Mouse (Mus musculus) MEL (cell line): Measurements from ENCODE around the gene Tnk2. TPM values are rescaled to one million over a fixed set of nuclear protein-coding genes. Genes with fewer than 3 reads are reported as not detected.

Experiments
- DNase-seq: peaks from one replicate; pipeline ENCODE4 v3.0.0; 2011; ENCODE audit warnings: low read depth, low spot score
- H3K27ac ChIP-seq: 2 replicates; pipeline ENCODE4 v1.5.1; 2012; ENCODE audit warnings: low read depth, mild to moderate bottlenecking, control low read depth, low read length, moderate library complexity; ENCODE audit not compliant: control insufficient read depth
- H3K27me3 ChIP-seq, 2 experiments: fragments of 150-350 bp in 1 of 2; sonication (generic) in 1 of 2; 2 replicates each; pipeline ENCODE4 v1.6.1; 2012; ENCODE audit warnings: low read length in 2 of 2, mild to moderate bottlenecking in 2 of 2, improper control_type of control experiment in 1 of 2, moderate library complexity in 1 of 2; ENCODE audit not compliant: insufficient read depth in 2 of 2, control insufficient read depth in 1 of 2
- H3K36me3 ChIP-seq, 2 experiments: 2 replicates each; pipeline ENCODE4 v1.6.1; 2012 to 2014; ENCODE audit warnings: low read length in 2 of 2, improper control_type of control experiment in 1 of 2, inconsistent platforms in 1 of 2, mild to moderate bottlenecking in 1 of 2; ENCODE audit not compliant: insufficient read depth in 2 of 2, control insufficient read depth in 1 of 2
- H3K4me1 ChIP-seq, 2 experiments: fragments of 150-350 bp in 1 of 2; sonication (generic) in 1 of 2; 2 replicates each; pipeline ENCODE4 v1.6.1; 2012; ENCODE audit warnings: low read length in 2 of 2, improper control_type of control experiment in 1 of 2, mild to moderate bottlenecking in 1 of 2; ENCODE audit not compliant: insufficient read depth in 2 of 2, control insufficient read depth in 1 of 2
- H3K4me3 ChIP-seq, 2 experiments: fragments of 150-350 bp in 1 of 2; sonication (generic) in 1 of 2; 2 replicates each; pipeline ENCODE4 v1.5.1; 2012; ENCODE audit warnings: low read depth in 2 of 2, low read length in 2 of 2, mild to moderate bottlenecking in 2 of 2, moderate library complexity in 2 of 2, control low read depth in 1 of 2, improper control_type of control experiment in 1 of 2; ENCODE audit not compliant: control insufficient read depth in 1 of 2, insufficient read depth in 1 of 2
- H3K79me2 ChIP-seq: 2 replicates; pipeline ENCODE4 v1.6.1; 2012; ENCODE audit warnings: mild to moderate bottlenecking, low read length, moderate library complexity; ENCODE audit not compliant: control insufficient read depth, poor library complexity, insufficient read depth
- H3K9ac ChIP-seq: 2 replicates; pipeline ENCODE4 v1.6.1; 2012; ENCODE audit warnings: low read depth, mild to moderate bottlenecking, control low read depth, low read length, moderate library complexity; ENCODE audit not compliant: control insufficient read depth, poor library complexity, severe bottlenecking
- H3K9me3 ChIP-seq: fragments of 150-350 bp; sonication (generic); replicated peaks from 2 replicates; pipeline ENCODE4 v1.6.1; 2012; ENCODE audit warnings: mild to moderate bottlenecking, low read length, improper control_type of control experiment, moderate library complexity; ENCODE audit not compliant: insufficient read depth
- BHLHE40 ChIP-seq: IDR thresholded peaks from 2 replicates; pipeline ENCODE4 v1.6.1; 2012; ENCODE audit warnings: low read depth, mild to moderate bottlenecking, inconsistent platforms, low read length, improper control_type of control experiment, borderline replicate concordance
- CTCF ChIP-seq, 3 experiments: IDR thresholded peaks in 2 of 3; conservative IDR thresholded peaks in 1 of 3; 2 replicates each; pipeline ENCODE4 v1.5.1; 2011 to 2012; ENCODE audit warnings: low read length in 3 of 3, low read depth in 2 of 3, mild to moderate bottlenecking in 2 of 3, improper control_type of control experiment in 1 of 3, inconsistent platforms in 1 of 3, mixed read lengths in 1 of 3, moderate library complexity in 1 of 3; ENCODE audit not compliant: control insufficient read depth in 1 of 3, insufficient read depth in 1 of 3, poor library complexity in 1 of 3, severe bottlenecking in 1 of 3
- E2F4 ChIP-seq: IDR thresholded peaks from 2 replicates; pipeline ENCODE4 v1.6.1; 2011; ENCODE audit warnings: low read depth, low read length, improper control_type of control experiment, borderline replicate concordance
- ELF1 ChIP-seq: IDR thresholded peaks from 2 replicates; pipeline ENCODE4 v1.6.1; 2014; ENCODE audit warnings: low read depth, mild to moderate bottlenecking, inconsistent platforms, low read length, improper control_type of control experiment, moderate library complexity
- EP300 ChIP-seq, 2 experiments: IDR thresholded peaks; 2 replicates each; pipeline ENCODE4 v1.6.1; 2011; ENCODE audit warnings: improper control_type of control experiment in 2 of 2, low read length in 2 of 2, low read depth in 1 of 2, mild to moderate bottlenecking in 1 of 2
- ETS1 ChIP-seq: IDR thresholded peaks from 2 replicates; pipeline ENCODE4 v1.6.1; 2012; ENCODE audit warnings: low read depth, mild to moderate bottlenecking, inconsistent platforms, low read length, improper control_type of control experiment, moderate library complexity
- GATA1 ChIP-seq: IDR thresholded peaks from 2 replicates; pipeline ENCODE4 v1.6.1; 2011; ENCODE audit warnings: low read depth, low read length, improper control_type of control experiment
- HCFC1 ChIP-seq: IDR thresholded peaks from 2 replicates; pipeline ENCODE4 v1.6.1; 2012; ENCODE audit warnings: low read depth, mild to moderate bottlenecking, inconsistent platforms, low read length, improper control_type of control experiment, moderate library complexity
- JUND ChIP-seq: IDR thresholded peaks from 2 replicates; pipeline ENCODE4 v1.6.1; 2011; ENCODE audit warnings: low read depth, mild to moderate bottlenecking, improper control_type of control experiment, low read length
- KAT2A ChIP-seq: conservative IDR thresholded peaks from 2 replicates; pipeline ENCODE4 v1.6.1; 2012; ENCODE audit warnings: low read depth, low read length, improper control_type of control experiment, inconsistent platforms
- MAX ChIP-seq: IDR thresholded peaks from 2 replicates; pipeline ENCODE4 v1.6.1; 2011; ENCODE audit warnings: low read length, improper control_type of control experiment
- MAZ ChIP-seq: IDR thresholded peaks from 2 replicates; pipeline ENCODE4 v1.6.1; 2012; ENCODE audit warnings: low read depth, mild to moderate bottlenecking, inconsistent platforms, low read length, improper control_type of control experiment
- MEF2A ChIP-seq: IDR thresholded peaks from 2 replicates; pipeline ENCODE4 v1.6.1; 2014; ENCODE audit warnings: low read depth, mild to moderate bottlenecking, inconsistent platforms, low read length, improper control_type of control experiment; ENCODE audit not compliant: poor library complexity, insufficient replicate concordance, severe bottlenecking; ENCODE audit errors: extremely low read depth
- MXI1 ChIP-seq: IDR thresholded peaks from 2 replicates; pipeline ENCODE4 v1.6.1; 2011; ENCODE audit warnings: mild to moderate bottlenecking, low read depth, low read length, improper control_type of control experiment
- MYC ChIP-seq: IDR thresholded peaks from 2 replicates; pipeline ENCODE4 v1.6.1; 2011; ENCODE audit warnings: low read depth, mild to moderate bottlenecking, low read length, improper control_type of control experiment, moderate library complexity
- NRF1 ChIP-seq: IDR thresholded peaks from 2 replicates; pipeline ENCODE4 v1.6.1; 2014; ENCODE audit warnings: low read depth, mild to moderate bottlenecking, inconsistent platforms, low read length, improper control_type of control experiment, moderate library complexity; ENCODE audit not compliant: poor library complexity, insufficient read depth, severe bottlenecking
- POLR2AphosphoS2 ChIP-seq: IDR thresholded peaks from 2 replicates; pipeline ENCODE4 v1.6.1; 2011; ENCODE audit warnings: low read length, improper control_type of control experiment
- POLR2AphosphoS5 ChIP-seq: IDR thresholded peaks from 2 replicates; pipeline ENCODE4 v1.6.1; 2012; ENCODE audit warnings: low read depth, borderline replicate concordance, mild to moderate bottlenecking, inconsistent platforms, low read length, moderate library complexity, mixed read lengths
- RAD21 ChIP-seq: IDR thresholded peaks from 2 replicates; pipeline ENCODE4 v1.6.1; 2011; ENCODE audit warnings: mild to moderate bottlenecking, low read depth, low read length, improper control_type of control experiment
- SMC3 ChIP-seq: IDR thresholded peaks from 2 replicates; pipeline ENCODE4 v1.6.1; 2011; ENCODE audit warnings: low read depth, low read length, improper control_type of control experiment
- TAL1 ChIP-seq: IDR thresholded peaks from 2 replicates; pipeline ENCODE4 v1.6.1; 2012; ENCODE audit warnings: mild to moderate bottlenecking, inconsistent platforms, low read length, moderate library complexity, mixed read lengths
- TBP ChIP-seq: IDR thresholded peaks from 2 replicates; pipeline ENCODE4 v1.8.0; 2011; ENCODE audit warnings: low read depth, low read length, improper control_type of control experiment
- TCF12 ChIP-seq: IDR thresholded peaks from 2 replicates; pipeline ENCODE4 v1.6.1; 2014; ENCODE audit warnings: low read depth, mild to moderate bottlenecking, inconsistent platforms, low read length, improper control_type of control experiment, moderate library complexity
- USF1 ChIP-seq: IDR thresholded peaks from 2 replicates; pipeline ENCODE4 v1.6.1; 2014; ENCODE audit warnings: low read depth, mild to moderate bottlenecking, inconsistent platforms, low read length, improper control_type of control experiment, moderate library complexity
- ZC3H11A ChIP-seq: IDR thresholded peaks from 2 replicates; pipeline ENCODE4 v1.6.1; 2012; ENCODE audit warnings: low read depth, mild to moderate bottlenecking, inconsistent platforms, low read length, improper control_type of control experiment
- ZNF384 ChIP-seq: IDR thresholded peaks from 2 replicates; pipeline ENCODE4 v1.6.1; 2012; ENCODE audit warnings: low read depth, mild to moderate bottlenecking, inconsistent platforms, low read length, improper control_type of control experiment
- polyA plus RNA-seq, 2 experiments: library from polyadenylated mRNA; stranded (reverse) in 1 of 2; unstranded in 1 of 2; fragments of >175 nt in 1 of 2; fragments of >200 nt in 1 of 2; gene quantifications; 2 replicates each; pipeline versions ENCODE4 v1.2.1 to v1.2.4; 2012; ENCODE audit warnings: low replicate concordance in 2 of 2, low read depth in 1 of 2; ENCODE audit not compliant: insufficient read length in 2 of 2, insufficient read depth in 1 of 2, missing spikeins in 1 of 2
- total RNA-seq: library from RNA; depleted of rRNA; stranded (reverse); fragments of 300-350 nt; gene quantifications from 2 replicates; pipeline ENCODE4 v1.2.3, GENCODE M21; 2012

The Tnk2 gene
- total and polyA plus RNA-seq, 3 experiments = 34.8 to 77.0 TPM; not detected in 1

DNA sequence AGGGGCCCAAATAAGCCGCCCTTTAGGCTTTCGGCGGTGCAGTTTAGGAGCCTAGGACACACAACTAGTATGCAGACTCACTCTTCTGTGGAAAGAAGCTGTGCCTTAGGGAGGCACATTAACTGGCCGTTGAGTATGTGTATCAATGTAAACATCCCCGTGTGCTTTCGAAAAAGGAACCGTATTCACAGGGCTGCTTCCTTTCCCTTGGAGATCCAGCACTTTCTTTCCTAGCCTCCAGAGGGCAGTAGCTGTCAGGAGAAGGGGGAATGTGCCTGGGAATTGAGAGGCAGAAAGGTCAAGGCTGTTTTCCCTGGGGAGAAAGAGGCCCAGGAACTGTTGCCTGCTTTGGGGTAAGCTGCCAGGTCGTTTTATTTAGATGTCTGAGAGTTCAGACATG lies 15.7 kb downstream of the Tnk2 start:
- Histone ChIP-seq H3K27me3 (no peaks in the 10 kb centered on the region), H3K4me3 (no peak overlapping the region)
- no peak for TF ChIP-seq NRF1
- TF ChIP-seq ELF1 = no peak
- no peak for TF ChIP-seq TAL1
- TF ChIP-seq GATA1 = no peak
- TF ChIP-seq HCFC1 = no peak
- peak; percentile 58 to 74 (median 68) for TF ChIP-seq CTCF (IDR thresholded peaks at IDR 0.05 in 2 of 3, conservative IDR thresholded peaks at IDR 0.05 in 1 of 3; ENCODE audit: control insufficient read depth in 1 of 3, insufficient read depth in 1 of 3, low read depth in 2 of 3, low read length in 3 of 3, poor library complexity in 1 of 3, severe bottlenecking in 1 of 3)
- no peak for TF ChIP-seq ZC3H11A
- peak; percentile 51 for TF ChIP-seq RAD21
- TF ChIP-seq SMC3 = peak; percentile 51
- TF ChIP-seq EP300 (IDR thresholded peaks at IDR 0.05; ENCODE audit: low read depth in 1 of 2, low read length in 2 of 2) = no peak
- no peak for TF ChIP-seq USF1
- TF ChIP-seq ETS1 = no peak
- no peak for TF ChIP-seq TCF12
- TF ChIP-seq KAT2A = no peak
- no peak for TF ChIP-seq E2F4
- no peak for TF ChIP-seq MEF2A
- TF ChIP-seq, all 39 proteins: peak for 3
- no peaks in the 10 kb centered on the region for H3K9me3 ChIP-seq
- H3K79me2 ChIP-seq = no peaks in the 10 kb centered on the region; the same call in 1 of the 2 replicates
- peaks cover 0 to 8% of the 10 kb centered on the region in 2 experiments; a peak in 2 of 4 replicates for H3K36me3 ChIP-seq
- peaks cover 0 to 9% of the 10 kb centered on the region in 2 experiments; a peak in 2 of 4 replicates for H3K4me1 ChIP-seq
- no peak overlapping the region for H3K9ac ChIP-seq
- no peak for DNase-seq
- no peak overlapping the region for H3K27ac ChIP-seq

DNA sequence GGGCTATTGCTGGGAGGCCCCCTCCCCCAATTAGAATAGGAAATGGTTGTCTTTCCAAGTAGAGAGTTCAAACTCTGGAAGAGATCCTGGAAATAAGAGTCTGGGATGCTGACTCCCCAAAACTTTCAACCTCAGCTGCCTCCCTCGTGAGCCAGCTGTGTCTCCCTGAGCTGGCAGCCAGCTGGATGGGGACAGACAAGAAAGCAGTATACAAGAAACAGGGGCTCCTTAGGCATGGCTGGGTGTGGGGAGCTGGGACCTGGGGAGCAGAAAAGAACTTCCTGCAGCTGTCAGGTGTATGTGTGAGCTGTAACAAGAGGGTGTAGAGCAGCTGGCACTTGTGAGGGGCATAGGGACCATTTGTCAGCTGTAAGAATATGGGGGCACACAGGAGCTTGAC lies 16.4 kb downstream of the Tnk2 start:
- H3K27me3 ChIP-seq = no peaks in the 10 kb centered on the region
- no peak for TF ChIP-seq MAX
- TF ChIP-seq MXI1 = no peak
- no peak for TF ChIP-seq EP300 (IDR thresholded peaks at IDR 0.05; ENCODE audit: low read depth in 1 of 2, low read length in 2 of 2)
- no peak for TF ChIP-seq ELF1
- TF ChIP-seq MYC = no peak
- TF ChIP-seq TBP = no peak
- no peak for TF ChIP-seq MAZ
- TF ChIP-seq NRF1 = no peak
- TF ChIP-seq RAD21 = no peak
- TF ChIP-seq ZC3H11A = no peak
- no peak for TF ChIP-seq E2F4
- TF ChIP-seq TCF12 = no peak
- TF ChIP-seq POLR2AphosphoS5 = no peak
- no peak for TF ChIP-seq POLR2AphosphoS2
- no peak for TF ChIP-seq GATA1
- TF ChIP-seq JUND = no peak
- TF ChIP-seq ZNF384 = no peak
- TF ChIP-seq BHLHE40 = no peak
- TF ChIP-seq HCFC1 = no peak
- H3K36me3 ChIP-seq = peaks cover 0 to 14% of the 10 kb centered on the region in 2 experiments; a peak in 2 of 4 replicates
- H3K4me3 ChIP-seq = no peak overlapping the region
- no peak for DNase-seq
- H3K79me2 ChIP-seq = no peaks in the 10 kb centered on the region; the same call in 1 of the 2 replicates
- no peaks in the 10 kb centered on the region for H3K9me3 ChIP-seq
- H3K4me1 ChIP-seq = peaks cover 0 to 13% of the 10 kb centered on the region in 2 experiments; a peak in 3 of 4 replicates
- H3K27ac ChIP-seq = no peak overlapping the region
- no peak overlapping the region for H3K9ac ChIP-seq
